Mouse (Mus musculus): ENCODE measurements at regions not wholly inside any gene's neighbourhood (a gene's known extent, or its start where the extent isn't known, plus 50 kb on each side); places are given as distances from the start of the nearest gene placed in this dataset.

GRCm38 (mm10) chr5:73815752-73816151 is 164.6 kb downstream of the Spata18 start:
- H3K4me1 ChIP-seq (ENCODE audit: control insufficient read depth, insufficient read depth, insufficient read length, low read length): no peaks in the 10 kb centered on the region
- H3K4me3 ChIP-seq (ENCODE audit: low read depth, low read length): no peak overlapping the region
- 95% methylated on average over 5 of the region's 5 CpGs for WGBS
- no peaks in the 10 kb centered on the region for H3K36me3 ChIP-seq (ENCODE audit: control insufficient read depth, insufficient read depth, low read length)
- H3K27ac ChIP-seq (ENCODE audit: insufficient read depth, low read depth, low read length): no peak overlapping the region
- TF ChIP-seq POLR2A (IDR thresholded peaks at IDR 0.05; ENCODE audit: low read depth, low read length) (no peak), CTCF (IDR thresholded peaks at IDR 0.05; ENCODE audit: extremely low read depth, insufficient read length, insufficient replicate concordance, low read depth, low read length) (no peak)
- no peaks in the 10 kb centered on the region for H3K27me3 ChIP-seq (ENCODE audit: control insufficient read depth, insufficient read depth, low read length)

GRCm38 (mm10) chr5:73817180-73817579 is 166.0 kb downstream of the Spata18 start:
- Histone ChIP-seq H3K27me3 (ENCODE audit: control insufficient read depth, insufficient read depth, low read length) (no peaks in the 10 kb centered on the region), H3K4me1 (ENCODE audit: control insufficient read depth, insufficient read depth, insufficient read length, low read length) (no peaks in the 10 kb centered on the region), H3K4me3 (ENCODE audit: low read depth, low read length) (no peak overlapping the region), H3K36me3 (ENCODE audit: control insufficient read depth, insufficient read depth, low read length) (no peaks in the 10 kb centered on the region), H3K27ac (ENCODE audit: insufficient read depth, low read depth, low read length) (no peak overlapping the region)
- WGBS: 87% methylated on average over 1 of the region's 1 CpGs
- TF ChIP-seq POLR2A (IDR thresholded peaks at IDR 0.05; ENCODE audit: low read depth, low read length) (no peak), CTCF (IDR thresholded peaks at IDR 0.05; ENCODE audit: extremely low read depth, insufficient read length, insufficient replicate concordance, low read depth, low read length) (no peak)

- no peaks in the 10 kb centered on the region for H3K36me3 ChIP-seq (ENCODE audit: control insufficient read depth, insufficient read depth, low read length)
- H3K4me3 ChIP-seq (ENCODE audit: low read depth, low read length): no peak overlapping the region
- WGBS: 69% methylated on average over 19 of the region's 19 CpGs
- TF ChIP-seq CTCF (IDR thresholded peaks at IDR 0.05; ENCODE audit: extremely low read depth, insufficient read length, insufficient replicate concordance, low read depth, low read length) (no peak), POLR2A (IDR thresholded peaks at IDR 0.05; ENCODE audit: low read depth, low read length) (no peak)
- no peaks in the 10 kb centered on the region for H3K4me1 ChIP-seq (ENCODE audit: control insufficient read depth, insufficient read depth, insufficient read length, low read length)
- no peaks in the 10 kb centered on the region for H3K27me3 ChIP-seq (ENCODE audit: control insufficient read depth, insufficient read depth, low read length)
- H3K27ac ChIP-seq (ENCODE audit: insufficient read depth, low read depth, low read length): no peak overlapping the region
Measured at GRCm38 (mm10) chr5:73821956-73822545, 170.9 kb downstream of the Spata18 start.

- TF ChIP-seq POLR2A (IDR thresholded peaks at IDR 0.05; ENCODE audit: low read depth, low read length) (no peak), CTCF (IDR thresholded peaks at IDR 0.05; ENCODE audit: extremely low read depth, insufficient read length, insufficient replicate concordance, low read depth, low read length) (no peak)
- Histone ChIP-seq H3K27ac (ENCODE audit: insufficient read depth, low read depth, low read length) (no peak overlapping the region), H3K36me3 (ENCODE audit: control insufficient read depth, insufficient read depth, low read length) (no peaks in the 10 kb centered on the region), H3K27me3 (ENCODE audit: control insufficient read depth, insufficient read depth, low read length) (no peaks in the 10 kb centered on the region), H3K4me3 (ENCODE audit: low read depth, low read length) (no peak overlapping the region), H3K4me1 (ENCODE audit: control insufficient read depth, insufficient read depth, insufficient read length, low read length) (no peaks in the 10 kb centered on the region)
- WGBS: 82% methylated on average over 5 of the region's 5 CpGs
Measured at GRCm38 (mm10) chr5:73823421-73823820, 172.2 kb downstream of the Spata18 start.

GRCm38 (mm10) chr5:73826941-73827340 is 175.8 kb downstream of the Spata18 start:
- no peaks in the 10 kb centered on the region for H3K36me3 ChIP-seq (ENCODE audit: control insufficient read depth, insufficient read depth, low read length)
- 83% methylated on average over 4 of the region's 4 CpGs for WGBS

GRCm38 (mm10) chr5:73833721-73834120 is 182.5 kb downstream of the Spata18 start:
- H3K4me3 ChIP-seq (ENCODE audit: low read depth, low read length): no peak overlapping the region
- H3K4me1 ChIP-seq (ENCODE audit: control insufficient read depth, insufficient read depth, insufficient read length, low read length): peaks cover 2% of the 10 kb centered on the region; the same call in 1 of the 2 replicates
- TF ChIP-seq POLR2A (IDR thresholded peaks at IDR 0.05; ENCODE audit: low read depth, low read length): no peak
- no peak for TF ChIP-seq CTCF (IDR thresholded peaks at IDR 0.05; ENCODE audit: extremely low read depth, insufficient read length, insufficient replicate concordance, low read depth, low read length)
- H3K27me3 ChIP-seq (ENCODE audit: control insufficient read depth, insufficient read depth, low read length): no peaks in the 10 kb centered on the region
- H3K27ac ChIP-seq (ENCODE audit: insufficient read depth, low read depth, low read length): no peak overlapping the region
- WGBS: 88% methylated on average over 1 of the region's 1 CpGs
- no peaks in the 10 kb centered on the region for H3K36me3 ChIP-seq (ENCODE audit: control insufficient read depth, insufficient read depth, low read length)

More at GRCm38 (mm10) chr5:73826941-73827340, 175.8 kb downstream of the Spata18 start:
- no peak overlapping the region for H3K27ac ChIP-seq (ENCODE audit: insufficient read depth, low read depth, low read length)
- TF ChIP-seq POLR2A (IDR thresholded peaks at IDR 0.05; ENCODE audit: low read depth, low read length): no peak
- no peaks in the 10 kb centered on the region for H3K27me3 ChIP-seq (ENCODE audit: control insufficient read depth, insufficient read depth, low read length)
- no peak overlapping the region for H3K4me3 ChIP-seq (ENCODE audit: low read depth, low read length)
- peaks cover 2% of the 10 kb centered on the region; the same call in 1 of the 2 replicates for H3K4me1 ChIP-seq (ENCODE audit: control insufficient read depth, insufficient read depth, insufficient read length, low read length)

- no peak overlapping the region for H3K27ac ChIP-seq (ENCODE audit: insufficient read depth, low read depth, low read length)
- TF ChIP-seq POLR2A (IDR thresholded peaks at IDR 0.05; ENCODE audit: low read depth, low read length) (no peak), CTCF (IDR thresholded peaks at IDR 0.05; ENCODE audit: extremely low read depth, insufficient read length, insufficient replicate concordance, low read depth, low read length) (no peak)
- WGBS: 80% methylated on average over 3 of the region's 3 CpGs
- no peaks in the 10 kb centered on the region for H3K4me1 ChIP-seq (ENCODE audit: control insufficient read depth, insufficient read depth, insufficient read length, low read length)
- no peaks in the 10 kb centered on the region for H3K36me3 ChIP-seq (ENCODE audit: control insufficient read depth, insufficient read depth, low read length)
- H3K27me3 ChIP-seq (ENCODE audit: control insufficient read depth, insufficient read depth, low read length): no peaks in the 10 kb centered on the region
- no peak overlapping the region for H3K4me3 ChIP-seq (ENCODE audit: low read depth, low read length)
Measured at GRCm38 (mm10) chr5:73843776-73844175, 192.6 kb downstream of the Spata18 start.

All from small intestine, adult 2 months (tissue).